Mouse (Mus musculus) stomach, embryonic 16.5 days (tissue): ENCODE measurements at regions not wholly inside any gene's neighbourhood (a gene's known extent, or its start where the extent isn't known, plus 50 kb on each side); places are given as distances from the start of the nearest gene placed in this dataset.

ENCODE experiments used
- ATAC-seq: fragments of 200-750 bp; cut with Nextera tagmentation; 2 replicates; pipeline ENCODE4 v1.8.0; 2017; ENCODE audit warnings: moderate number of reproducible peaks, moderate TSS enrichment; ENCODE audit not compliant: insufficient read depth, low FRiP score
- H3K27ac ChIP-seq: fragments of 300-500 bp; sonication (generic); 2 replicates; pipeline ENCODE4 v1.5.1; 2014; ENCODE audit warnings: low read length
- H3K27me3 ChIP-seq: fragments of 300-500 bp; sonication (generic); 2 replicates; pipeline ENCODE4 v1.6.1; 2014; ENCODE audit warnings: low read length, control low read depth, mixed read lengths; ENCODE audit not compliant: control insufficient read depth, insufficient read depth
- H3K36me3 ChIP-seq: fragments of 300-500 bp; sonication (generic); 2 replicates; pipeline ENCODE4 v1.6.1; 2014; ENCODE audit warnings: low read length; ENCODE audit not compliant: control insufficient read depth, insufficient read depth
- H3K4me1 ChIP-seq: fragments of 300-500 bp; sonication (generic); 2 replicates; pipeline ENCODE4 v1.6.1; 2014; ENCODE audit warnings: low read length, control low read depth, mixed read lengths; ENCODE audit not compliant: control insufficient read depth, insufficient read depth
- H3K4me2 ChIP-seq: fragments of 300-500 bp; sonication (generic); 2 replicates; pipeline ENCODE4 v1.6.1; 2014; ENCODE audit warnings: low read depth, low read length, mixed read lengths
- H3K4me3 ChIP-seq: fragments of 300-500 bp; sonication (generic); replicated peaks from 2 replicates; pipeline ENCODE4 v1.5.1; 2014; ENCODE audit warnings: mild to moderate bottlenecking, low read length
- H3K9ac ChIP-seq: fragments of 300-500 bp; sonication (generic); 2 replicates; pipeline ENCODE4 v1.6.1; 2014; ENCODE audit warnings: low read length
- H3K9me3 ChIP-seq: fragments of 300-500 bp; sonication (generic); replicated peaks from 2 replicates; pipeline ENCODE4 v1.6.1; 2016; ENCODE audit warnings: low read length, control low read depth; ENCODE audit not compliant: control insufficient read depth
- WGBS: fragments of 180-500 bp; shearing (Covaris S2); extraction: QIAGEN DNeasy Blood & Tissue Kit; methylation state at CpG from one replicate; pipeline ENCODE4 v1.1.7; 2014; 5-methylcytosine and 5-hydroxymethylcytosine counted together

- no peaks in the 10 kb centered on the region for H3K36me3 ChIP-seq
- H3K27ac ChIP-seq = no peak overlapping the region
- no peak for ATAC-seq
- 69% methylated on average over 2 of the region's 2 CpGs for WGBS
- H3K4me3 ChIP-seq = no peak overlapping the region
- no peak overlapping the region for H3K4me2 ChIP-seq
- H3K27me3 ChIP-seq = no peaks in the 10 kb centered on the region
- no peaks in the 10 kb centered on the region for H3K9me3 ChIP-seq
- H3K9ac ChIP-seq = no peak overlapping the region
- no peaks in the 10 kb centered on the region for H3K4me1 ChIP-seq
These were observed 162.0 kb downstream of the Barhl2 start for GRCm38 (mm10) chr5:106295993-106296392.

- WGBS = 27% methylated on average over 3 of the region's 3 CpGs
- Histone ChIP-seq H3K9ac (no peak overlapping the region), H3K4me3 (no peak overlapping the region), H3K4me2 (no peak overlapping the region), H3K9me3 (no peaks in the 10 kb centered on the region), H3K27me3 (no peaks in the 10 kb centered on the region), H3K4me1 (no peaks in the 10 kb centered on the region), H3K36me3 (no peaks in the 10 kb centered on the region), H3K27ac (no peak overlapping the region)
- no peak for ATAC-seq
These were observed 162.4 kb downstream of the Barhl2 start for GRCm38 (mm10) chr5:106295538-106295937.

- no peak for ATAC-seq
- no peaks in the 10 kb centered on the region for H3K9me3 ChIP-seq
- H3K4me3 ChIP-seq = no peak overlapping the region
- H3K27ac ChIP-seq = no peak overlapping the region
- H3K9ac ChIP-seq = no peak overlapping the region
- no peaks in the 10 kb centered on the region for H3K36me3 ChIP-seq
- H3K4me1 ChIP-seq = no peaks in the 10 kb centered on the region
- whole genome bisulfite sequencing = 37% methylated on average over 16 of the region's 16 CpGs
- no peaks in the 10 kb centered on the region for H3K27me3 ChIP-seq
- no peak overlapping the region for H3K4me2 ChIP-seq
These were observed 165.4 kb downstream of the Barhl2 start for GRCm38 (mm10) chr5:106292387-106293229.

- Histone ChIP-seq H3K36me3 (no peaks in the 10 kb centered on the region), H3K9ac (no peak overlapping the region), H3K9me3 (no peaks in the 10 kb centered on the region), H3K27ac (no peak overlapping the region), H3K4me1 (no peaks in the 10 kb centered on the region), H3K4me2 (no peak overlapping the region), H3K27me3 (no peaks in the 10 kb centered on the region), H3K4me3 (no peak overlapping the region)
- no peak for ATAC-seq
- WGBS = 27% methylated on average over 4 of the region's 4 CpGs
These were observed 172.8 kb downstream of the Barhl2 start for GRCm38 (mm10) chr5:106285152-106285551.

- Histone ChIP-seq H3K9ac (no peak overlapping the region), H3K9me3 (no peaks in the 10 kb centered on the region), H3K4me1 (no peaks in the 10 kb centered on the region), H3K27ac (no peak overlapping the region), H3K4me2 (no peak overlapping the region), H3K4me3 (no peak overlapping the region), H3K27me3 (no peaks in the 10 kb centered on the region), H3K36me3 (no peaks in the 10 kb centered on the region)
- 20% methylated on average over 9 of the region's 9 CpGs for WGBS
- no peak for ATAC-seq
These were observed 173.2 kb downstream of the Barhl2 start for GRCm38 (mm10) chr5:106284731-106285130.

GRCm38 (mm10) chr5:106282646-106283045 lies 175.3 kb downstream of the Barhl2 start:
- Histone ChIP-seq H3K9ac (no peak overlapping the region), H3K9me3 (no peaks in the 10 kb centered on the region), H3K36me3 (no peaks in the 10 kb centered on the region), H3K27me3 (no peaks in the 10 kb centered on the region), H3K27ac (no peak overlapping the region), H3K4me1 (no peaks in the 10 kb centered on the region), H3K4me3 (no peak overlapping the region), H3K4me2 (no peak overlapping the region)
- ATAC-seq = no peak
- 47% methylated on average over 9 of the region's 9 CpGs for WGBS

GRCm38 (mm10) chr5:106277786-106278185 lies 180.2 kb downstream of the Barhl2 start:
- no peaks in the 10 kb centered on the region for H3K4me1 ChIP-seq
- WGBS = 89% methylated on average over 8 of the region's 8 CpGs
- no peaks in the 10 kb centered on the region for H3K9me3 ChIP-seq
- H3K27ac ChIP-seq = no peak overlapping the region
- no peak overlapping the region for H3K4me3 ChIP-seq
- no peak for ATAC-seq
- H3K27me3 ChIP-seq = no peaks in the 10 kb centered on the region
- H3K36me3 ChIP-seq = no peaks in the 10 kb centered on the region
- H3K9ac ChIP-seq = no peak overlapping the region
- H3K4me2 ChIP-seq = no peak overlapping the region

- Histone ChIP-seq H3K27ac (no peak overlapping the region), H3K36me3 (no peaks in the 10 kb centered on the region), H3K4me3 (no peak overlapping the region), H3K4me2 (no peak overlapping the region), H3K9ac (no peak overlapping the region), H3K4me1 (no peaks in the 10 kb centered on the region), H3K27me3 (no peaks in the 10 kb centered on the region), H3K9me3 (no peaks in the 10 kb centered on the region)
- ATAC-seq = no peak
- WGBS = 75% methylated on average over 9 of the region's 9 CpGs
These were observed 180.7 kb downstream of the Barhl2 start for GRCm38 (mm10) chr5:106277231-106277630.

- ATAC-seq = no peak
- no peaks in the 10 kb centered on the region for H3K4me1 ChIP-seq
- no peaks in the 10 kb centered on the region for H3K27me3 ChIP-seq
- no peak overlapping the region for H3K9ac ChIP-seq
- H3K36me3 ChIP-seq = no peaks in the 10 kb centered on the region
- H3K4me2 ChIP-seq = no peak overlapping the region
- 5% methylated on average over 2 of the region's 2 CpGs for WGBS
- H3K4me3 ChIP-seq = no peak overlapping the region
- no peaks in the 10 kb centered on the region for H3K9me3 ChIP-seq
- no peak overlapping the region for H3K27ac ChIP-seq
These were observed 181.8 kb downstream of the Barhl2 start for GRCm38 (mm10) chr5:106276186-106276585.
